Mouse (Mus musculus) E14TG2a.4 (cell line): ENCODE data around the gene Blvrb.

Experiments
- H3K27me3 ChIP-seq: 2 replicates; pipeline ENCODE4 v1.6.1; 2014; ENCODE audit warnings: low read length, control low read depth; ENCODE audit not compliant: insufficient read depth
- H3K36me3 ChIP-seq: 2 replicates; pipeline ENCODE4 v1.6.1; 2014; ENCODE audit warnings: low read length, control low read depth; ENCODE audit not compliant: insufficient read depth
- H3K4me1 ChIP-seq: replicated peaks from 2 replicates; pipeline ENCODE4 v1.6.1; 2014; ENCODE audit warnings: low read depth, low read length, control low read depth
- H3K4me3 ChIP-seq: replicated peaks from 2 replicates; pipeline ENCODE4 v1.5.1; 2014; ENCODE audit warnings: mild to moderate bottlenecking, low read length
- H3K9me3 ChIP-seq: 2 replicates; pipeline ENCODE4 v1.6.1; 2014; ENCODE audit warnings: low read length, control low read depth
- CTCF ChIP-seq: conservative IDR thresholded peaks from 2 replicates; pipeline ENCODE4 v1.5.1; 2014; ENCODE audit warnings: low read length
- NANOG ChIP-seq: IDR thresholded peaks from 2 replicates; pipeline ENCODE4 v1.6.1; 2014; ENCODE audit warnings: borderline replicate concordance, low read length, mixed read lengths
- POU5F1 ChIP-seq: IDR thresholded peaks from 2 replicates; pipeline ENCODE4 v1.6.1; 2014; ENCODE audit warnings: low read length, borderline replicate concordance

Blvrb gene

GRCm38 (mm10) chr7:27447419-27448286 is at the start of gene Blvrb, which contains the start of gene Sptbn4:
Gene Blvrb, plus strand, starts transcription at chr7:27447978.
Gene Sptbn4, minus strand, starts transcription at chr7:27447686.
- TF ChIP-seq CTCF: no peak
- no peak for TF ChIP-seq POU5F1
- no peak for TF ChIP-seq NANOG
- Histone ChIP-seq H3K36me3 (peaks cover 7% of the 10 kb centered on the region), H3K4me1 (peaks cover 40% of the 10 kb centered on the region), H3K4me3 (peak within 1 kb of the TSS; percentile 88), H3K27me3 (peaks cover 23% of the 10 kb centered on the region), H3K9me3 (no peaks in the 10 kb centered on the region)

GRCm38 (mm10) chr7:27400545-27400944 is 47.2 kb upstream of the Blvrb start:
- Histone ChIP-seq H3K27me3 (peaks cover 12% of the 10 kb centered on the region), H3K4me1 (peaks cover 61% of the 10 kb centered on the region), H3K4me3 (no peak overlapping the region), H3K36me3 (peaks cover 20% of the 10 kb centered on the region), H3K9me3 (no peaks in the 10 kb centered on the region)
- no peak for TF ChIP-seq CTCF
- TF ChIP-seq NANOG: no peak
- TF ChIP-seq POU5F1: no peak

DNA sequence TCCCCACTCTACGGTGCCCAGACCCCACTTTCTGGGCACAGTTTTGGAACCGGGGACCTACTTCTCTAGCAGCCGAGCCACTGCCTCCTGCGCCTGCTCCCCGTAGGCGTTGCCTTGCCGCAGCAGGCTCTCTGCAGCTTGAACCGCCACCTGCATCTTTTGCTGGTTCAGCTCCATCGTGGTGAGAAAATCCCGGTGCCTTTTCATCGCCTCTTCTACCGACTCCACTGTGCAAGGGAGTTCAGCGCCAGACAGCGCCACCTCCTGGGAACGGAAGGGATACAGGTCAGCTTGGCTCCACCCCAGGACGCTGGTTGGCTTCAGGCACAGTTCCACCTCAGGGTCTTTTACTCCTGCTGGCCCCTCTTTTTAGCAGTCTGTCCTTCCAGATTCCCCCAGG is 45.1 kb upstream of the Blvrb start:
- no peaks in the 10 kb centered on the region; the same call in 1 of the 2 replicates for H3K9me3 ChIP-seq
- H3K36me3 ChIP-seq: peaks cover 20% of the 10 kb centered on the region
- H3K4me3 ChIP-seq: peak overlapping the region; percentile 62
- no peak for TF ChIP-seq POU5F1
- peak; percentile 86 for TF ChIP-seq CTCF
- TF ChIP-seq NANOG: no peak
- H3K27me3 ChIP-seq: peaks cover 28% of the 10 kb centered on the region
- peaks cover 54% of the 10 kb centered on the region for H3K4me1 ChIP-seq

- TF ChIP-seq CTCF (no peak), NANOG (no peak), POU5F1 (no peak)
- Histone ChIP-seq H3K9me3 (no peaks in the 10 kb centered on the region; the same call in 1 of the 2 replicates), H3K27me3 (peaks cover 41% of the 10 kb centered on the region), H3K4me1 (peaks cover 51% of the 10 kb centered on the region), H3K4me3 (peak overlapping the region; percentile 83), H3K36me3 (peaks cover 18% of the 10 kb centered on the region)
Observed at GRCm38 (mm10) chr7:27404203-27404942, 43.4 kb upstream of the Blvrb start.

- Histone ChIP-seq H3K4me3 (no peak overlapping the region), H3K36me3 (peaks cover 2% of the 10 kb centered on the region), H3K9me3 (no peaks in the 10 kb centered on the region; the same call in 1 of the 2 replicates), H3K27me3 (peaks cover 49% of the 10 kb centered on the region), H3K4me1 (peaks cover 51% of the 10 kb centered on the region)
- no peak for TF ChIP-seq POU5F1
- peak; percentile 71 for TF ChIP-seq CTCF
Observed at GRCm38 (mm10) chr7:27406481-27406880, 41.3 kb upstream of the Blvrb start.

- Histone ChIP-seq H3K27me3 (peaks cover 49% of the 10 kb centered on the region), H3K4me3 (peak overlapping the region; percentile 86), H3K9me3 (no peaks in the 10 kb centered on the region; the same call in 1 of the 2 replicates), H3K4me1 (peaks cover 47% of the 10 kb centered on the region), H3K36me3 (no peaks in the 10 kb centered on the region)
- TF ChIP-seq POU5F1 (no peak), NANOG (no peak), CTCF (no peak)
Observed at GRCm38 (mm10) chr7:27407816-27408215, 40.0 kb upstream of the Blvrb start.

DNA sequence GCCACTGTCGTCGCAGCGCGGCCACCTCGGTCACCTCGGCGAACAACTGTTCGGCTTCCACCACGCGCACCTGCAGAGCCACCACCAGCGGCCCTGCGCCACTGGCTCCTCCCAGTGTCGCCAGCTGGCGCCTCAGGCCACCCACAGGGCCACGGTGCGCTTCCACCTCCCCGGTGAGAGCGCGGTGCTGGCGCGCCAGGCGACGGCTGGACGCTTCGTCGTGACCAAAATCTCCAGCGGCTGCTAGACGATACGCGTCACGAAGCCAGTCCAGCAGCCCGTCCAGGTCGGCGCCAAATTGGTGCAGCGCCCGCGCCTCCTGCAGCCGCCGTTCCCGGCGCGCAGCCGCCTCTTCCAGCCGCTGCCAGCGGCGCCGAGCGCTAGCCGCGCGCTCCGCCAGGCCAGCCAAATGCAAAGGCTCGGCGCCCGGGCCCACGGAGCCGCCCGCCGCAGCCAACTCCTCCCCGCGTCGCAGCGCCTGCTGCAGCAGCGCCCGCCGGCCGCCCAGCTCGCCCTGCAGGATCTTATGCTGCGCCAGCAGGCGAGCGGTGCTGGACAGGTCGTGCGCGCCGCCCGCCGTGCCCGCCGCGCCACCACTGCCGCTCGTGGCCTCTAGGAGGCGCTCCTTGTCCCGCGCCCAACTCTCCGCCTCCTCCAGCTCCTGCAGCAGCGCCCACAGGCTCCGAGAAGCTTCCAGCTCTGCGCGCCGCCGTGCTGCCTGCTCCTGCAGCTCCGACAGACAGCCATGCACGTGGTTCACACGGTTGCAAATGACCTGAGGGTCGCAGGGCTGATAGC is 39.2 kb upstream of the Blvrb start:
- Histone ChIP-seq H3K4me1 (peaks cover 48% of the 10 kb centered on the region), H3K9me3 (no peaks in the 10 kb centered on the region; the same call in 1 of the 2 replicates)
- TF ChIP-seq POU5F1 (no peak), CTCF (peak; percentile 16)

More for the DNA sequence above, 39.2 kb upstream of the Blvrb start:
- H3K4me3 ChIP-seq: peak overlapping the region; percentile 86
- H3K36me3 ChIP-seq: no peaks in the 10 kb centered on the region
- peaks cover 49% of the 10 kb centered on the region for H3K27me3 ChIP-seq
